Mouse (Mus musculus) E14TG2a.4 (cell line): ENCODE data around the gene Ppa2.

Source experiments
- CTCF ChIP-seq: conservative IDR thresholded peaks from 2 replicates; pipeline ENCODE4 v1.5.1; 2014; ENCODE audit warnings: low read length
- NANOG ChIP-seq: IDR thresholded peaks from 2 replicates; pipeline ENCODE4 v1.6.1; 2014; ENCODE audit warnings: borderline replicate concordance, low read length, mixed read lengths
- POU5F1 ChIP-seq: IDR thresholded peaks from 2 replicates; pipeline ENCODE4 v1.6.1; 2014; ENCODE audit warnings: low read length, borderline replicate concordance

GRCm38 (mm10) chr3:133332280-133332679, 22.4 kb downstream of the Ppa2 start:
- TF ChIP-seq CTCF (no peak), NANOG (no peak), POU5F1 (no peak)
